Mouse (Mus musculus): ENCODE measurements around the gene Phip. TPM values are rescaled to one million over a fixed set of nuclear protein-coding genes. Genes with fewer than 3 reads are reported as not detected.

Gene Phip
- 129 and 138 TPM in 2 replicates for polyA plus RNA-seq (2016; fragmentation: Nextera tagmentation; extraction: Ambion mirVana)

DNA sequence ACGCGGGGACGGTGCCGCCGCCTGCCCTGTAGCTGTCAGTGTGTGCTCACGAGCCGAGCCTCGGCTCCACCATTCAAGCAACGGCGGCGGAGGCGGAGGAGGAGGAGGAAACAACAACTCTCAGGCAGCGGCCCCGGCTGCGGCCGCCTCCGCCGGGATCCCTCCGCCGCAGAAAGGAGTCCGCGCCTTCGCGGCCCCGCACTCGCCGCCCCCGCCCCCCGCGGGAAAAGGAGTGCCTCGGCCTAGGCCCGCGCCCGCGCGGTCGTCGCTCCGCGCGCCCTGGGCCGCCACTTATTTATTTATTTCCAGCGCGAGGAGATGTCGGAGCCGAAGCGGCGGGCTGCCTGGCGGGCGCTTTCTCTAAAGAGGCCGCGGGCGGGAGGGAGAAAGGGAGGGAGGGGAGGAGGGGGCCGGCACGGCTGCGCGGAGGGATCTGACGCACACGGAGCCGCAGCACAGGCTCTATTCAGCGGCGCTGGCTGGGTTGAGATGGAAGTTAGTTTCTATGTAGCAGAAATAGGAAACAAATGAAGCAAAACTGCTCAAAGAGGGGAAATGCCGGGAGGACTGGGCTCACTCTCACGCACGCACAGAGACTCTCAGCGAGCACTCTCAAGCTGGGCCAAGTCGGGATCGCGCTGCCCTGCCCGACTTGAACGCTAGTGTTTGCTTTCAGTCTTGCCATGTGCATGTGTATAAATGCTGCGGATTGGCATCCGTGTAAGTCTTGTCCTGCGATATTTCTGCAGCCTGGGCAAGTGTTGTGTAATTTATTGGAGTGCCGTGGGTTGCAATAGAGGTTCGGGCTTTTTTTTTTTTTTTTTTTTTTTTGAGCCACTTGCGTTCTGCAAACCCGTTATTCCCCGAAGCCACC, at the start of gene Phip:
Gene Phip, minus strand, starts transcription at position 175 of the 874 bp plus-strand sequence.
- Histone ChIP-seq H3K4me3 (replicated peaks) (peak within 1 kb of the TSS; percentile 84), H3K4me1 (replicated peaks) (peaks cover 9% of the 10 kb centered on the region; the same call in 1 of the 2 replicates)
- 1% methylated on average over 73 of the region's 79 CpGs for WGBS

DNA sequence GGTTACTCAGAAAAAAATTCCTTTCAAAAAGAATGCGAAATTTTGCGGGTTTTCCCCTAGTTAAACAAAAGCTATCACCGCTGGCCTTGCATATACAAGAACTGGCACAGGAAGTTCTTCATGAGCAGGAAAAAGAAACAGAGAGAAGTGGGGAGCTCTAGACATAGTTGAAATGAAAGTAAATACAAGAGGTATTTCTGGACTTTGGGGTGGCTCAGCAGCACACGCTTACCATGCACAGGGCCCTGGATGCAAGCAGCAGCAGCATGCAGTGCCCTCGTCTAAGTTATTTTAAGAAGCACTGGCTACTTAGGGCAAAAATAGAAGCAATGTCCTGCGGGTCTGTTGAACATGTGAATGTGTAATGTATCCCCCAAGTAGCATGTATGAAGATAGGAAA, 48.4 kb upstream of the Phip start:
- H3K9me3 ChIP-seq, result no peaks in the 10 kb centered on the region
- H3K36me3 ChIP-seq, result no peaks in the 10 kb centered on the region
- ATAC-seq (ENCODE audit: insufficient number of reproducible peaks, insufficient read depth, low FRiP score, low TSS enrichment, low read depth), result no peak
- WGBS, result 83% methylated on average over 6 of the region's 6 CpGs
- no peaks in the 10 kb centered on the region for H3K27me3 ChIP-seq
- no peak overlapping the region for H3K9ac ChIP-seq (replicated peaks)
- no peak overlapping the region for H3K4me3 ChIP-seq (replicated peaks)
- no peak overlapping the region for H3K27ac ChIP-seq
- no peaks in the 10 kb centered on the region for H3K4me1 ChIP-seq (replicated peaks)
- H3K4me2 ChIP-seq, result no peak overlapping the region

More for the DNA sequence above, at the start of gene Phip:
- peak within 1 kb of the TSS; percentile 70 for H3K4me2 ChIP-seq
- H3K27ac ChIP-seq, result peak within 1 kb of the TSS; percentile 100
- no peaks in the 10 kb centered on the region for H3K9me3 ChIP-seq
- H3K27me3 ChIP-seq, result no peaks in the 10 kb centered on the region
- peaks cover 4% of the 10 kb centered on the region; the same call in 1 of the 2 replicates for H3K36me3 ChIP-seq
- H3K9ac ChIP-seq (replicated peaks), result peak within 1 kb of the TSS; percentile 97
- ATAC-seq (ENCODE audit: insufficient number of reproducible peaks, insufficient read depth, low FRiP score, low TSS enrichment, low read depth), result peak; percentile 82

GRCm38 (mm10) chr9:83014516-83014915, 39.2 kb upstream of the Phip start:
- ATAC-seq (ENCODE audit: insufficient number of reproducible peaks, insufficient read depth, low FRiP score, low TSS enrichment, low read depth), result no peak
- H3K9ac ChIP-seq (replicated peaks), result no peak overlapping the region
- no peaks in the 10 kb centered on the region for H3K4me1 ChIP-seq (replicated peaks)
- 58% methylated on average over 4 of the region's 4 CpGs for WGBS
- no peak overlapping the region for H3K27ac ChIP-seq
- H3K4me2 ChIP-seq, result no peak overlapping the region
- no peaks in the 10 kb centered on the region for H3K9me3 ChIP-seq
- no peaks in the 10 kb centered on the region for H3K36me3 ChIP-seq
- H3K4me3 ChIP-seq (replicated peaks), result no peak overlapping the region
- H3K27me3 ChIP-seq, result no peaks in the 10 kb centered on the region

DNA sequence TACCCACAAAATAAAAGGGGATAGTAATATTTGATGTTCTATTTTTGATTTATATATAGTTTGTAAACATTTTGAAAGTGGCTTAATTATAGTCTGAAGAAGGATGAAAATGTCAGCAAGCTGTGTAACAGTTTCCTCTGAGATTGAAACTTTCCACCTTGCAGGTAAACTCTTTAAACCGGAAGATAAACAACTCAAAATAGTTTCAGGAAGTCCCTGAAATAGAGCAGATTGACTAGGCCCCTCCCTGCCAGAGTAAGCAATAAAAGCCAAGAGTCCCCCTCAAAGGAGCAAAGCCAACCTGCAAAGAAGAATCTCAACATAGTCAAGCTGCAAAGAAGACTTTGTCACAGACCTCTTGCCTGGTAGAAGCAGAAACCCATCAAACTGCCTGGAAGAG, 33.0 kb upstream of the Phip start:
- no peak for ATAC-seq (ENCODE audit: insufficient number of reproducible peaks, insufficient read depth, low FRiP score, low TSS enrichment, low read depth)
- H3K9ac ChIP-seq (replicated peaks), result no peak overlapping the region
- no peaks in the 10 kb centered on the region for H3K4me1 ChIP-seq (replicated peaks)
- no peak overlapping the region for H3K4me3 ChIP-seq (replicated peaks)
- no peaks in the 10 kb centered on the region for H3K27me3 ChIP-seq
- H3K36me3 ChIP-seq, result no peaks in the 10 kb centered on the region
- no peaks in the 10 kb centered on the region for H3K9me3 ChIP-seq
- no peak overlapping the region for H3K4me2 ChIP-seq
- WGBS, result 88% methylated on average over 1 of the region's 1 CpGs
- no peak overlapping the region for H3K27ac ChIP-seq

DNA sequence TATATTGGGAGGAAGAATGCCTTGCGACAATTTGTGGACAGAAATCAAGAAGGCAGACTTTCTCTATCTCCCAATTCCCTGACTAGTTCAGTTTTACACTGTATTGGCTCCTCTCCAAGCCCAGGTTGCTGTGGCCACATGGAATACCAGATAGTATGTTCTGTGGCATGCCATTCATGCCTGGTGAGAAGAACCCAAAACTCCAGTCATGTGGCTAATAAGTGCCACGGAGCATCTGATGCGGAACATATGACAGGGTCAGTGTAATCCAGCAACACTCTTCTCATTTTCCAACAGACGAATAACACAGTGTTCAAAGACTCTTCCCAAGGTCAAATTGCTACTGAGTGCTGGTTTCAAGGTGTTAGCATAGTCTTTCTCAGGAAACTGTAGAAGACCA, 26.0 kb upstream of the Phip start:
- Histone ChIP-seq H3K4me2 (no peak overlapping the region), H3K36me3 (no peaks in the 10 kb centered on the region), H3K4me1 (replicated peaks) (no peaks in the 10 kb centered on the region), H3K4me3 (replicated peaks) (no peak overlapping the region), H3K9me3 (no peaks in the 10 kb centered on the region), H3K27ac (no peak overlapping the region), H3K9ac (replicated peaks) (no peak overlapping the region), H3K27me3 (no peaks in the 10 kb centered on the region)
- ATAC-seq (ENCODE audit: insufficient number of reproducible peaks, insufficient read depth, low FRiP score, low TSS enrichment, low read depth), result no peak
- 88% methylated on average over 4 of the region's 4 CpGs for WGBS

- H3K4me3 ChIP-seq (replicated peaks), result no peak overlapping the region
- H3K9ac ChIP-seq (replicated peaks), result no peak overlapping the region
- H3K27me3 ChIP-seq, result no peaks in the 10 kb centered on the region
- no peaks in the 10 kb centered on the region for H3K4me1 ChIP-seq (replicated peaks)
- no peak overlapping the region for H3K27ac ChIP-seq
- ATAC-seq (ENCODE audit: insufficient number of reproducible peaks, insufficient read depth, low FRiP score, low TSS enrichment, low read depth), result no peak
- WGBS, result 83% methylated on average over 2 of the region's 2 CpGs
- no peaks in the 10 kb centered on the region for H3K36me3 ChIP-seq
- H3K4me2 ChIP-seq, result no peak overlapping the region
- no peaks in the 10 kb centered on the region for H3K9me3 ChIP-seq
Observed at GRCm38 (mm10) chr9:82997765-82998500, 22.6 kb upstream of the Phip start.

GRCm38 (mm10) chr9:82976936-82977335, 1.6 kb upstream of the Phip start:
- no peaks in the 10 kb centered on the region for H3K9me3 ChIP-seq
- peaks cover 8% of the 10 kb centered on the region; the same call in 1 of the 2 replicates for H3K4me1 ChIP-seq (replicated peaks)
- H3K36me3 ChIP-seq, result no peaks in the 10 kb centered on the region
- peak overlapping the region; percentile 70 for H3K4me2 ChIP-seq
- 0 out of 2 replicates have a peak overlapping the region, but pooled peaks have one; percentile 34 for H3K9ac ChIP-seq (replicated peaks)
- WGBS, result 5% methylated on average over 5 of the region's 5 CpGs
- peak overlapping the region; percentile 84; the same call in 1 of the 2 replicates for H3K4me3 ChIP-seq (replicated peaks)
- no peak overlapping the region for H3K27ac ChIP-seq
- H3K27me3 ChIP-seq, result no peaks in the 10 kb centered on the region
- ATAC-seq (ENCODE audit: insufficient number of reproducible peaks, insufficient read depth, low FRiP score, low TSS enrichment, low read depth), result no peak

- Histone ChIP-seq H3K9me3 (no peaks in the 10 kb centered on the region), H3K4me2 (peak overlapping the region; percentile 70), H3K4me3 (replicated peaks) (peak overlapping the region; percentile 84), H3K9ac (replicated peaks) (peak overlapping the region; percentile 97), H3K27ac (peak overlapping the region; percentile 100), H3K4me1 (replicated peaks) (peaks cover 8% of the 10 kb centered on the region; the same call in 1 of the 2 replicates), H3K36me3 (0 out of 2 replicates have a peak, but pooled peaks cover 3% of the 10 kb centered on the region), H3K27me3 (no peaks in the 10 kb centered on the region)
- 0% methylated on average over 9 of the region's 9 CpGs for WGBS
- ATAC-seq (ENCODE audit: insufficient number of reproducible peaks, insufficient read depth, low FRiP score, low TSS enrichment, low read depth), result no peak
Observed at GRCm38 (mm10) chr9:82976219-82976618, 903 bp upstream of the Phip start.

DNA sequence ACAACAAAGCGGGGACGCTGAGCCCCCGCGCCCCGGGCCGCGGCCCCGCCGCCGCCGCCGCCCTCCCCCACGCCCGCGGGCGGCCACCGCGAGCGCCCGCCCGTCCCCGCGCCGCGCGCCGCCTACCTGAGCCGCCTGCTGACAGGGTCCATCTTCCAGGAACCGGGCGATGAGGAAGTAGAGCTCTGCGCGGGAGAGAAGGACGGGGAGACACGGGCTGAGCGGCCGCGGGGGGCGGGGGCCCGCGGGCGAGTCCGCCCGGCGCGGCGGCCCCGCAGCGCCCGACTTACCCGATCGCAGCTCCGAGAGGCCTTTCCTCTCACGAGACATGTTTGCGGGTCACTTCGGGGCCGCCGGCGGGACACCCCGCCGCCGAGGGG, 364 bp downstream of the Phip start:
- H3K4me1 ChIP-seq (replicated peaks), result peaks cover 11% of the 10 kb centered on the region; the same call in 1 of the 2 replicates
- peak overlapping the region; percentile 97 for H3K9ac ChIP-seq (replicated peaks)
- peak overlapping the region; percentile 84 for H3K4me3 ChIP-seq (replicated peaks)
- peak overlapping the region; percentile 70 for H3K4me2 ChIP-seq
- ATAC-seq (ENCODE audit: insufficient number of reproducible peaks, insufficient read depth, low FRiP score, low TSS enrichment, low read depth), result peak; percentile 40
- H3K36me3 ChIP-seq, result peaks cover 7% of the 10 kb centered on the region; the same call in 1 of the 2 replicates
- peak overlapping the region; percentile 100 for H3K27ac ChIP-seq
- H3K27me3 ChIP-seq, result no peaks in the 10 kb centered on the region
- WGBS, result under 1% methylated on average over 47 of the region's 61 CpGs
- H3K9me3 ChIP-seq, result no peaks in the 10 kb centered on the region

- H3K4me3 ChIP-seq (replicated peaks), result peak overlapping the region; percentile 84
- H3K4me1 ChIP-seq (replicated peaks), result peaks cover 11% of the 10 kb centered on the region; the same call in 1 of the 2 replicates
- H3K4me2 ChIP-seq, result peak overlapping the region; percentile 70
- no peaks in the 10 kb centered on the region for H3K9me3 ChIP-seq
- H3K27me3 ChIP-seq, result no peaks in the 10 kb centered on the region
- peak overlapping the region; percentile 100 for H3K27ac ChIP-seq
- H3K36me3 ChIP-seq, result peaks cover 7% of the 10 kb centered on the region; the same call in 1 of the 2 replicates
- peak; percentile 87 for ATAC-seq (ENCODE audit: insufficient number of reproducible peaks, insufficient read depth, low FRiP score, low TSS enrichment, low read depth)
- H3K9ac ChIP-seq (replicated peaks), result peak overlapping the region; percentile 97
- WGBS, result 2% methylated on average over 61 of the region's 75 CpGs
Observed at GRCm38 (mm10) chr9:82974187-82974861, 992 bp downstream of the Phip start.
